Mouse (Mus musculus): ENCODE measurements around the gene Lrrc36.

DNA sequence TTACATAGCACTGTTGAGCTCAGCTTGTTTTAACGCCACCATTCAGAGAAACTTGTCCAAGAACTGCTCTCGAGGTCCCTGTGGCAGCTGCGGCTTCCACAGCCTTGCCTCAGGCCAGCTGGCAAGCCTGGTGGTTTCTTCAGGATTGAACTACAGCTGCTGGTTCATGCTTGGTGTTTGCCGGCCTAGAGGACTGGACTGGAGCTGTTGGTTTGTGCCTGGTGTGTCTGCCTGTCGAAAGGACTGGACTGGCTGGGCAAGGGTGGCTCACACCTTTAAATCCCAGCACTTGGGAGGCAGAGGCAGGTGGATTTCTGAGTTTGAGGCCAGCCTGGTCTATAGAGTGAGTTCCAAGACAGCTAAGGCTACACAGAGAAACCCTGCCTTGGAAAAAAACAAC is 13.4 kb upstream of the Lrrc36 start:
- no peak for TF ChIP-seq POLR2A (IDR thresholded peaks at IDR 0.05; ENCODE audit: control insufficient read depth in 1 of 2, insufficient read depth in 1 of 2, low read depth in 1 of 2, low read length in 2 of 2, poor library complexity in 1 of 2)
- TF ChIP-seq CTCF (IDR thresholded peaks at IDR 0.05 in 2 of 3, conservative IDR thresholded peaks at IDR 0.05 in 1 of 3; ENCODE audit: control insufficient read depth in 1 of 3, insufficient read depth in 1 of 3, low read depth in 2 of 3, low read length in 3 of 3, poor library complexity in 1 of 3, severe bottlenecking in 1 of 3) = no peak
- TF ChIP-seq ZKSCAN1 (IDR thresholded peaks at IDR 0.05; ENCODE audit: low read depth, low read length) = no peak
- no peak for TF ChIP-seq NELFE (IDR thresholded peaks at IDR 0.05; ENCODE audit: low read depth, low read length)
- TF ChIP-seq MAX (IDR thresholded peaks at IDR 0.05; ENCODE audit: low read length) = no peak
- no peak for TF ChIP-seq MAZ (IDR thresholded peaks at IDR 0.05; ENCODE audit: low read depth, low read length)
- no peak for TF ChIP-seq USF2 (IDR thresholded peaks at IDR 0.05; ENCODE audit: borderline replicate concordance in 1 of 2, insufficient read depth in 1 of 2, low read depth in 1 of 2, low read length in 2 of 2)
- TF ChIP-seq EP300 (IDR thresholded peaks at IDR 0.05; ENCODE audit: low read depth in 1 of 2, low read length in 2 of 2) = no peak
